Mouse (Mus musculus) CD8-positive naive resting alpha-beta T cell, adult 2 months (primary cell): ENCODE data around the gene Fam210b.
"Not testable (repeated sequence)": the region's sequence is repeated elsewhere in the genome, so short reads cannot be mapped to it uniquely, and the experiment has no call there.

Source experiments
- DNase-seq, 2 experiments: peaks; one replicate each; pipeline ENCODE4 v3.0.0; 2022; ENCODE audit warnings: low read depth in 2 of 2, low spot score in 2 of 2

Gene Fam210b

DNA sequence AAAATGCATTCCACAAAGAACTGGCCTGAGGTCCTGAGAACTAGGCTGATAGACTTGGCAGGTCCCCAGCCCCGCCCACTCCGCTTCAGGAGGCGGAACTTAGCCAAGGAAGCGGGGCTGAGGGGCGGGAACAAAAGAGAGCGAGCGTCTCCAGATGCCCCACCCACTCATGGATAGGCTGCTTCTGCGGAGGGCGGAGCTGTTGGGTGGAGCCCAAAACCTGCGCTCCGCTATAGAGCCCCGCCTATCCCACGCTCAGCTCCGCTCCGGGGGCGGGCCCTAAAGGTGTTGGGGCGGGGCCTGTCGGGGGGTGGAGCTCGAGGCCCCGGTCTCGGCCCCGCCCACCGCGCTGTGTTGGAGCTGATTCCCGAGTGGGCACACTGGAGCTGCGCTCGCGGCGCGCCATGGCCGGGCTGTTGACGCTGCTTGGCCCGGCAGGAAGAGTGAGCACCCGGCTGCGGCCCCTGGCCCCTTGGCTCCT lies at the start of gene Fam210b:
TSS of gene Fam210b (plus strand) at position 308 of the 481 bp plus-strand sequence.
- DNase-seq, result peak; percentile 92

DNA sequence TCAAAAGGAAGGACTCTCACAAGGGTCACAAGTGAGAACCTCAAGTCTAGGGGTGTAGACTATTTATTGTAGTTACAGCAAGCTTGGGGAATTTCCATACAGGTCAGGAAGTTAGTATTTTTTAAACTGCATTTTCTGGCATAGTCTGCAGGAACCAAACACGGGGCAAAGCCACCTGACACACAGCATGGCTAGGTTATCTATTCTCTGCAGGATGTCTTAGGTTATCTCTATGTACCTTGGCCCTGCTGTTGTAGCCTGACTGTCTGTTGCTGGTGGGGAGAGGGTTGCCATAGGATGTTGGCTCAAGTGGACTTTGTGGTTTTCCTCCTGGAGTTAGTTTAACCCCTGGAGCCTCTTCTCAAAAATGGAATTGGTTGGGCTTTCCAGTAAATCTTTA lies 47.3 kb upstream of the Fam210b start:
- no peak for DNase-seq

DNA sequence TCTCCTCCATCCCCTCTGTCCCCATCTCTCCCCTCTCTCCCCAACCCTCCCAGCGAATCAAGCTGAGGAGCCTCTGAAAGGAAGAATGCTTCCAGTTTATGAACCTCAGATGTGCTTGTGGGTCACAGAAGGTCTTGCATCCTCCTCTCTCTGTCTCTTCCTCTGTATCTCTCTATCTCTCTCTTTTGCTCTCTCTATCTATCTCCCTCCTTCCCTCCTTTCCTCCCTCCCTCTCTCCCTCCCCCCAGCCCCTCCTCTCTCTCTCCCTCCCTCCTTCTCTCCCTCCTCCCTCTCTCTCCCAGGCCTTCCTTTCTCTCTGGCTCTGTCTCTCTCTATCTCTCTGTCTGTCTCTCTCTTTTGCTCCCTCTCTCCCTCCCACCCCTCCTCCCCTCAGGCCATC lies 46.8 kb upstream of the Fam210b start:
- DNase-seq, result no peak

DNA sequence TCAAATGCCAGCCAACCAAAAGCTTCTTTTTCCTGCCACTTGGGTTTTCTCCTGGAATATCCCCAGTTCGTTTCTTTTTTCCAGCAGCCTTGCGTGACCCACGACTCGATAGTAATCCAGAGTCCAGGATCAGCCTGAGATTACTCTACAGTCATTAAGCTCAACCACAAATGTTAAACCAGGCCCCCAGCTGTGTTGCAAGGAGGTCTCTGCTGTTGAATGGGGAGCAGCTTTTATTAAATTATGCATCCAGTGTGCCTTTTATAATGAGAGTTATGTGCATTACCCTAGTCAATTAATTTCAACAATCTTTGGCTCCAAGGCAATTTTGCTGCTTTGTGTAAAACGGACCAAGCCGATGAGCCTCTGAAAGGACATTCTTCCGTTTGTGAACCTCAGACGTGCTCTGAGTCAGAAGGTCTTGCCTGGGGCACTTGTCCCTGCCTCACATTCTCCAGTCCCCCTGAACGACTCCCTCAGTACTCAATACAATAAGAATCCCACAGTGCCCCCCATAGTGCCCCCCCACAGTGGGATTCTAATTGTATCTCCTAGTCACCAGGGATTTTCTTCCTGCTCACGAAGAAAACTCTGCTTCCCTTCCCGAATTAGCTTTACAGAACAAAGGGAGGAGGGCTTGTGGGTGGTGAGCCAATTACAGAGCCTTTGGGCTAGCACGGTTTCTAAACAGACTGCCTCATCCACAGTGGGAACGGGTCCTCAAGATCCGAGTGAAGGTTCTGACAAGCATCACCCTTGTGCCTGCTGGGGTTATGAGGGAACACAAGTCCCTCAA lies 46.0 kb upstream of the Fam210b start:
- no peak for DNase-seq

- DNase-seq, result no peak
These were observed 43.0 kb upstream of the Fam210b start for GRCm38 (mm10) chr2:172302396-172302795.

- no peak for DNase-seq
These were observed 41.2 kb upstream of the Fam210b start for GRCm38 (mm10) chr2:172304118-172304708.

DNA sequence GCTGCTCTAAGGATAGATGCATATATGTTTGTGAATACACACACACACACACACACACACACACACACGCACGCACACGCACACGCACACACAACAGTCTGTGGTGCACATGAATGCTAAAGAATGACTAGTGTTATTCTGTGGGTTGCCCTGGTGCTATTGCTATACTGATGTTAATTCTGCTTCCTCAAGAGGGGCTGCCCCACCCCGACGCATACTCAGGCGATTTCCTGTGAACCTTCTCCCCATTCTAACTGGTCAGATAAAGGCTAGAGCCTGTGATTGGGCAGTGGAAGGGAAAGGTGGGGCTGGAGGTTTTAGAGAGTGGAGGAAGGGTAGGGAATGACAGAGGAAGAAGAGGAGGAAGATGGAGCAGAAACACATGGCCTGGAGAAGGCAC lies 39.8 kb upstream of the Fam210b start:
- DNase-seq, result not testable (repeated sequence)

DNA sequence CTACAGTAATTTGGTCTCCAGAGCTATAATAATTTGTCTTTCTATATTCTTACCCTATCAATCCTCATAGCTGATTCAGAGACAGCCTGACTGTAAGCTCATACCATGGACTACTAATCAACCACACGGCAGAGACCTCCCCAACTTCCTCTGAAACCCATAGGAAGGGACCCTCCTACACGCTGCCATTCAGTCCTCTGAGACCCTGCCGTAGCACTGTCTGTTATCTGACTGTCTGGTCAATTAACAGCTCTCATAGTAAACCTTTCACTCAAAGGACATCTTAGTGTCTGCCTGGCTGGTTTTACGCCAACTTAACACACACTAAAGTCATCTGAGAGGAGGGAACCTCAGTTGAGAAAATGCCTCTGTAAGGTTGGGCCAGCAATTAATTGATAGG lies 38.8 kb upstream of the Fam210b start:
- no peak for DNase-seq

GRCm38 (mm10) chr2:172311731-172312130 lies 33.6 kb upstream of the Fam210b start:
- no peak for DNase-seq

DNA sequence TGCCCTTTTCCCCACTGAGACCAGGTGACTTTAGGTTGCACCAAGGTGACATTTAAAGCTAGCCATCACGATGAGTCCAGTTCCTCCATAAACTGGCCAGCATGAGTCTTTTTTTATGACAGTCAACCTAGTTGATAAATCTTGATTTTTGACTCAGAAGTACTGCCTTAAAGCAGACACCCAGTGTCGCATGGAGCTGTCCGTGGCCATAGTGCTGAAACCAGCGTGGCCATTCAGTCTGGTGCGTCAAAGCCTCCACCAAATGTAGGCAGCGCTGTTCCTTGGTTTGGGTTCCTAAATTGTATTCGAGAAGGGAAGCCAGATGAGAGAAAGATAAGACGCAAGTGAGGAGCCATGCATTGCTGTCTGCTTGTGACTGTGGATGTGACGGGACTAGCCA lies 24.5 kb upstream of the Fam210b start:
- DNase-seq, result no peak

- no peak for DNase-seq
These were observed 17.1 kb upstream of the Fam210b start for GRCm38 (mm10) chr2:172328248-172328647.

DNA sequence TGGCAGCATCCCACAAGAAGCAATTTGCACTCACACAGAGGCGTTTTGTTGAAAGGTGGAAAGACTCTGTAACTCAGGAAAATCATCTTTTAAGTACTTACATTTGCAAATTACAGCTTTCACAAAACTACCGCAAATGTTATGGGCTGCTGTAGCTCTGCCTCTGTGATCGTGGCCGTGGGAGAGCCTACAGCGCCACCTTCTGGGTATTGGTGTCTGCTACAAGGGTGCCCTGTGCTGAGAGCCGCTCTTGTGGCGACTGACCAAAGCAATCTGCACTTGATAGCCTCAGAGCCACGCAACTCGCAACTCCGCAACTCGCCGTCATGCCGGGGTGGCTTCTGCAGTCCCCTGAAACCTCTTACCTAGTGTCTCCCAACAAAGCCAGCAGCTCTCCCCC lies 16.2 kb upstream of the Fam210b start:
- DNase-seq, result no peak

GRCm38 (mm10) chr2:172338206-172338942 lies 7.0 kb upstream of the Fam210b start:
- DNase-seq, result no peak

DNA sequence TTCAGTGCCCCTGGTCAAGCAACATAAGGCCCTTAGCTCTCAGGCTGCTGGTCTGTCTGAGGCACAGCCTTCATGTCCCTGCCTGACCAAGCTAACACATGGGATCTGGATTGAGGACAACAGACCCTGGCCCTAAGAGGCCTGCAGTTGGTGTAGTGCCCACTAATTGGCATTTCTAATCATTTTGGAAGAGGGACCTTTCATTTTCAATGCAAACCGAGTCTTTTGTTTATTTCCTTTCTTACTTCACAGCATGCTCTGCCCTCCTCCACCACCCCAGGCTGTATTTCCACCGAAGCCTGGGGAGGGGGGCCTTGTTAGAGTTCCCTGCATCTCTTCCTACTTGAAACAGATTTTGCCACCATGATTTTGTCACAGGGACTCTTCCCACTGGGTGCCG lies 4.4 kb upstream of the Fam210b start:
- no peak for DNase-seq

DNA sequence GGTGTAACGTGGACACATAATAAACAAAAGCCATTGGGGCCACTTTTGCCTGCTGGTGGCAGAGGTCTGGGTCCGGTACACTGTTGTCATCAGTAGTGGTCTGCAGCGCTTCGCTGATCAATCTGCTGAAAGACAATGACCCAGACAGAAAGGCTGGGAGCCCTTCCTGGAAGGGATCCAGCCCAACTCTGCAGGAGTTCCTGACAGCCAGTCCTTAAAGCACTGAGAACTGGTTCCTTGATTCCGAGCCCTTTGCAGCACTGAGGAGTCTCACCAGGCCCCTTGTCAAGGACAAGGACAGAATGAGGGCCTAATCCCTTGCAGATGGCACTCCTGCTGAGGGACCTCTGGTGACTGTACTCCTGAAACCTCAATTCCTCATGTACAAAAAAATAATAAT lies 3.8 kb upstream of the Fam210b start:
- DNase-seq, result no peak

- DNase-seq, result no peak
These were observed 1.6 kb upstream of the Fam210b start for GRCm38 (mm10) chr2:172343751-172344150.

GRCm38 (mm10) chr2:172344669-172345068 lies 696 bp upstream of the Fam210b start:
- DNase-seq, result no peak

GRCm38 (mm10) chr2:172346034-172346929 lies 917 bp downstream of the Fam210b start:
- peak in 1 of 2 experiments; percentile 13 for DNase-seq

GRCm38 (mm10) chr2:172346933-172347611 lies 1.7 kb downstream of the Fam210b start:
- DNase-seq, result no peak

- no peak for DNase-seq
These were observed 3.1 kb downstream of the Fam210b start for GRCm38 (mm10) chr2:172348297-172348950.
